Mouse (Mus musculus) cerebellum, postnatal 14 days (tissue): ENCODE measurements around the gene Capg.

Source experiments
- DNase-seq, 2 experiments: peaks; one replicate each; pipeline ENCODE4 v3.0.0; 2021; ENCODE audit warnings: mixed read lengths in 2 of 2

The Capg gene

GRCm38 (mm10) chr6:72571826-72572225 is 27.6 kb downstream of the Capg start:
- DNase-seq: no peak

GRCm38 (mm10) chr6:72576041-72576440 is 31.9 kb downstream of the Capg start:
- no peak for DNase-seq

GRCm38 (mm10) chr6:72581625-72582382 is 37.6 kb downstream of the Capg start:
- no peak for DNase-seq

- no peak for DNase-seq
These were observed 39.1 kb downstream of the Capg start for GRCm38 (mm10) chr6:72583211-72583839.

GRCm38 (mm10) chr6:72584154-72584553 is 40.0 kb downstream of the Capg start:
- DNase-seq: no peak

- DNase-seq: no peak
These were observed 42.5 kb downstream of the Capg start for GRCm38 (mm10) chr6:72586701-72587100.

GRCm38 (mm10) chr6:72588307-72588706 is 44.1 kb downstream of the Capg start:
- no peak for DNase-seq

GRCm38 (mm10) chr6:72590111-72590510 is 45.9 kb downstream of the Capg start:
- DNase-seq: no peak

GRCm38 (mm10) chr6:72593011-72593803 is 49.0 kb downstream of the Capg start:
- no peak for DNase-seq

- DNase-seq: no peak
These were observed 49.7 kb downstream of the Capg start for GRCm38 (mm10) chr6:72593914-72594313.

GRCm38 (mm10) chr6:72597083-72597874 is 53.1 kb downstream of the Capg start:
- DNase-seq: peak; percentile 16 to 20

GRCm38 (mm10) chr6:72597956-72598753 is 54.0 kb downstream of the Capg start, which contains the start of the genes Elmod3 and Retsat:
TSS of gene Elmod3 (minus strand) at chr6:72598413.
TSS of gene Retsat (plus strand) at chr6:72598475.
- DNase-seq: peak; percentile 82 to 88

- DNase-seq: peak; percentile 57 to 63
These were observed 54.8 kb downstream of the Capg start for GRCm38 (mm10) chr6:72598791-72599557.

- DNase-seq: no peak
These were observed 56.0 kb downstream of the Capg start for GRCm38 (mm10) chr6:72600216-72600615.

- no peak for DNase-seq
These were observed 56.6 kb downstream of the Capg start for GRCm38 (mm10) chr6:72600771-72601170.

- DNase-seq: peak; percentile 87 to 93
These were observed 57.5 kb downstream of the Capg start for GRCm38 (mm10) chr6:72601732-72602131.

- DNase-seq: no peak
These were observed 59.9 kb downstream of the Capg start for GRCm38 (mm10) chr6:72604066-72604465.

- no peak for DNase-seq
These were observed 62.9 kb downstream of the Capg start for GRCm38 (mm10) chr6:72607060-72607459.

GRCm38 (mm10) chr6:72607676-72608075 is 63.5 kb downstream of the Capg start:
- DNase-seq: no peak

- DNase-seq: no peak
These were observed 64.5 kb downstream of the Capg start for GRCm38 (mm10) chr6:72608662-72609184.

- DNase-seq: no peak
These were observed 66.1 kb downstream of the Capg start for GRCm38 (mm10) chr6:72610261-72610660.
